Mouse (Mus musculus) urinary bladder, adult 2 months (tissue): Measurements from ENCODE around the gene Jaml. TPM values are rescaled to one million over a fixed set of nuclear protein-coding genes. Genes with fewer than 3 reads are reported as not detected.
A peak's percentile ranks its signal among the peaks of the same experiment; 100 is the strongest.
"Not testable (repeated sequence)": the region's sequence is repeated elsewhere in the genome, so short reads cannot be mapped to it uniquely, and the experiment has no call there.

Source experiments
- DNase-seq: peaks from one replicate; pipeline ENCODE4 v3.0.0; 2022; ENCODE audit warnings: low spot score
- polyA plus RNA-seq: library from polyadenylated mRNA; depleted of rRNA; stranded (reverse); fragments of >200 nt; gene quantifications from 2 replicates; pipeline ENCODE4 v1.2.3, GENCODE M21; 2012; rRNA removed

Gene Jaml
- polyA plus RNA-seq: 1.4 and 1.5 TPM in 2 replicates

GRCm38 (mm10) chr9:45079011-45079410 is at the start of gene Jaml:
TSS of gene Jaml (plus strand) at chr9:45079183.
- no peak for DNase-seq

- DNase-seq: no peak
Observed at GRCm38 (mm10) chr9:45030341-45030740, 48.6 kb upstream of the Jaml start.

GRCm38 (mm10) chr9:45032261-45032660 is 46.7 kb upstream of the Jaml start:
- no peak for DNase-seq

- DNase-seq: no peak
Observed at GRCm38 (mm10) chr9:45034526-45034925, 44.5 kb upstream of the Jaml start.

- DNase-seq: not testable (repeated sequence)
Observed at GRCm38 (mm10) chr9:45037803-45038202, 41.2 kb upstream of the Jaml start.

GRCm38 (mm10) chr9:45039499-45039898 is 39.5 kb upstream of the Jaml start, which contains the start of gene Mpzl2:
TSS of gene Mpzl2 (plus strand) at chr9:45039799.
- DNase-seq: no peak

- DNase-seq: no peak
Observed at GRCm38 (mm10) chr9:45040066-45040845, 38.7 kb upstream of the Jaml start.

- no peak for DNase-seq
Observed at GRCm38 (mm10) chr9:45041131-45041838, 37.7 kb upstream of the Jaml start.

- peak; percentile 71 for DNase-seq
Observed at GRCm38 (mm10) chr9:45042056-45042720, 36.8 kb upstream of the Jaml start.

GRCm38 (mm10) chr9:45042947-45043346 is 36.0 kb upstream of the Jaml start:
- DNase-seq: peak; percentile 37

GRCm38 (mm10) chr9:45046973-45047372 is 32.0 kb upstream of the Jaml start:
- no peak for DNase-seq

GRCm38 (mm10) chr9:45048511-45048910 is 30.5 kb upstream of the Jaml start:
- no peak for DNase-seq

GRCm38 (mm10) chr9:45049731-45050130 is 29.3 kb upstream of the Jaml start:
- DNase-seq: no peak

GRCm38 (mm10) chr9:45050301-45050700 is 28.7 kb upstream of the Jaml start:
- DNase-seq: no peak

- peak; percentile 70 for DNase-seq
Observed at GRCm38 (mm10) chr9:45055082-45055713, 23.8 kb upstream of the Jaml start, which contains the start of gene Mpzl3. TSS of gene Mpzl3 (plus strand) at chr9:45055186.

GRCm38 (mm10) chr9:45058304-45058940 is 20.6 kb upstream of the Jaml start:
- no peak for DNase-seq

- no peak for DNase-seq
Observed at GRCm38 (mm10) chr9:45060151-45060550, 18.8 kb upstream of the Jaml start.

GRCm38 (mm10) chr9:45062677-45063076 is 16.3 kb upstream of the Jaml start:
- DNase-seq: no peak

GRCm38 (mm10) chr9:45064421-45064820 is 14.6 kb upstream of the Jaml start:
- no peak for DNase-seq

- DNase-seq: no peak
Observed at GRCm38 (mm10) chr9:45066735-45067134, 12.2 kb upstream of the Jaml start.

- no peak for DNase-seq
Observed at GRCm38 (mm10) chr9:45071800-45072199, 7.2 kb upstream of the Jaml start.
